Mouse (Mus musculus): ENCODE results near the gene Ahcyl1. TPM values are rescaled to one million over a fixed set of nuclear protein-coding genes. Genes with fewer than 3 reads are reported as not detected.
"Not testable (repeated sequence)": the region's sequence is repeated elsewhere in the genome, so short reads cannot be mapped to it uniquely, and the experiment has no call there.

The Ahcyl1 gene
- total RNA-seq, 2 experiments from 2014 or later, result 33.7 to 38.6 TPM

- no peak for ATAC-seq (replicated peaks; ENCODE audit: low FRiP score, poor library complexity, severe bottlenecking)
Measured at GRCm38 (mm10) chr3:107664641-107665040, 31.7 kb downstream of the Ahcyl1 start.

GRCm38 (mm10) chr3:107659000-107659399, 37.4 kb downstream of the Ahcyl1 start:
- ATAC-seq (replicated peaks; ENCODE audit: low FRiP score, poor library complexity, severe bottlenecking), result no peak

GRCm38 (mm10) chr3:107656888-107657287, 39.5 kb downstream of the Ahcyl1 start:
- ATAC-seq (replicated peaks; ENCODE audit: low FRiP score, poor library complexity, severe bottlenecking), result no peak

GRCm38 (mm10) chr3:107656151-107656550, 40.2 kb downstream of the Ahcyl1 start:
- ATAC-seq (replicated peaks; ENCODE audit: low FRiP score, poor library complexity, severe bottlenecking), result no peak

GRCm38 (mm10) chr3:107655491-107655890, 40.9 kb downstream of the Ahcyl1 start:
- no peak for ATAC-seq (replicated peaks; ENCODE audit: low FRiP score, poor library complexity, severe bottlenecking)

GRCm38 (mm10) chr3:107654861-107655260, 41.5 kb downstream of the Ahcyl1 start:
- ATAC-seq (replicated peaks; ENCODE audit: low FRiP score, poor library complexity, severe bottlenecking), result no peak

- no peak for ATAC-seq (replicated peaks; ENCODE audit: low FRiP score, poor library complexity, severe bottlenecking)
Measured at GRCm38 (mm10) chr3:107652968-107653367, 43.4 kb downstream of the Ahcyl1 start.

GRCm38 (mm10) chr3:107650276-107650675, 46.1 kb downstream of the Ahcyl1 start:
- not testable (repeated sequence) for ATAC-seq (replicated peaks; ENCODE audit: low FRiP score, poor library complexity, severe bottlenecking)

- no peak for ATAC-seq (replicated peaks; ENCODE audit: low FRiP score, poor library complexity, severe bottlenecking)
Measured at GRCm38 (mm10) chr3:107646947-107647346, 49.4 kb downstream of the Ahcyl1 start.

GRCm38 (mm10) chr3:107637606-107638172, 58.7 kb downstream of the Ahcyl1 start:
- no peak for ATAC-seq (replicated peaks; ENCODE audit: low FRiP score, poor library complexity, severe bottlenecking)

- no peak for ATAC-seq (replicated peaks; ENCODE audit: low FRiP score, poor library complexity, severe bottlenecking)
Measured at GRCm38 (mm10) chr3:107636236-107636635, 60.1 kb downstream of the Ahcyl1 start.

- ATAC-seq (replicated peaks; ENCODE audit: low FRiP score, poor library complexity, severe bottlenecking), result no peak
Measured at GRCm38 (mm10) chr3:107635836-107636235, 60.5 kb downstream of the Ahcyl1 start.

GRCm38 (mm10) chr3:107633906-107634305, 62.5 kb downstream of the Ahcyl1 start:
- ATAC-seq (replicated peaks; ENCODE audit: low FRiP score, poor library complexity, severe bottlenecking), result no peak

GRCm38 (mm10) chr3:107632786-107633185, 63.6 kb downstream of the Ahcyl1 start:
- ATAC-seq (replicated peaks; ENCODE audit: low FRiP score, poor library complexity, severe bottlenecking), result no peak

- ATAC-seq (replicated peaks; ENCODE audit: low FRiP score, poor library complexity, severe bottlenecking), result peak; percentile 96
Measured at GRCm38 (mm10) chr3:107631523-107631958, 64.8 kb downstream of the Ahcyl1 start, which contains the start of gene Strip1. Gene Strip1 (minus strand): TSS chr3:107631694.

- ATAC-seq (replicated peaks; ENCODE audit: low FRiP score, poor library complexity, severe bottlenecking), result 0 out of 2 replicates have a peak, but pooled peaks have one; percentile 27
Measured at GRCm38 (mm10) chr3:107630682-107631522, 65.5 kb downstream of the Ahcyl1 start, which contains the start of gene Gm10961. Gene Gm10961 (plus strand): TSS chr3:107631322.

- no peak for ATAC-seq (replicated peaks; ENCODE audit: low FRiP score, poor library complexity, severe bottlenecking)
Measured at GRCm38 (mm10) chr3:107629411-107629810, 66.9 kb downstream of the Ahcyl1 start.

GRCm38 (mm10) chr3:107628551-107628950, 67.8 kb downstream of the Ahcyl1 start:
- no peak for ATAC-seq (replicated peaks; ENCODE audit: low FRiP score, poor library complexity, severe bottlenecking)

GRCm38 (mm10) chr3:107627641-107628040, 68.7 kb downstream of the Ahcyl1 start:
- no peak for ATAC-seq (replicated peaks; ENCODE audit: low FRiP score, poor library complexity, severe bottlenecking)

- no peak for ATAC-seq (replicated peaks; ENCODE audit: low FRiP score, poor library complexity, severe bottlenecking)
Measured at GRCm38 (mm10) chr3:107626751-107627150, 69.6 kb downstream of the Ahcyl1 start.

- ATAC-seq (replicated peaks; ENCODE audit: low FRiP score, poor library complexity, severe bottlenecking), result no peak
Measured at GRCm38 (mm10) chr3:107625536-107625935, 70.8 kb downstream of the Ahcyl1 start.

Measured in erythroid progenitor cell, adult 5-6 weeks (primary cell).